Mouse (Mus musculus) v-Abl transformed pro-B cells (cell line): ENCODE measurements at regions not wholly inside any gene's neighbourhood (a gene's known extent, or its start where the extent isn't known, plus 50 kb on each side); places are given as distances from the start of the nearest gene placed in this dataset.

Experiments
- in situ Hi-C, 2 experiments: fragments of 400-800 bp; cut with MboI; formaldehyde crosslinking; loops; one replicate each; pipeline ENCODE4 v1.15.1; 2025; ENCODE audit not compliant: unreplicated experiment in 2 of 2

GRCm38 (mm10) chr16:29706996-29707395 lies 127.9 kb downstream of the Opa1 start:
- in situ Hi-C loops, result no loop called here

- in situ Hi-C loops, result no loop called here
These were observed 128.5 kb downstream of the Opa1 start for GRCm38 (mm10) chr16:29707656-29708055.

GRCm38 (mm10) chr16:29709072-29709471 lies 129.9 kb downstream of the Opa1 start:
- in situ Hi-C loops, result no loop called here

GRCm38 (mm10) chr16:29711386-29711785 lies 132.3 kb downstream of the Opa1 start:
- in situ Hi-C loops, result no loop called here

GRCm38 (mm10) chr16:29711912-29712681 lies 133.0 kb downstream of the Opa1 start:
- in situ Hi-C loops, result no loop called here

- in situ Hi-C loops, result no loop called here
These were observed 135.5 kb downstream of the Opa1 start for GRCm38 (mm10) chr16:29714612-29715127.

- in situ Hi-C loops, result no loop called here
These were observed 139.8 kb downstream of the Opa1 start for GRCm38 (mm10) chr16:29718965-29719364.

GRCm38 (mm10) chr16:29719571-29720451 lies 140.7 kb downstream of the Opa1 start:
- in situ Hi-C loops, result no loop called here

- in situ Hi-C loops, result loop anchor here (5.0 to 25.0 kb wide), 4 partner anchors 93 to 888 kb away; no protein-coding TSS in a partner anchor
These were observed 146.0 kb downstream of the Opa1 start for GRCm38 (mm10) chr16:29725153-29725552.

GRCm38 (mm10) chr16:29725563-29725962 lies 146.4 kb downstream of the Opa1 start:
- in situ Hi-C loops, result loop anchor here (5.0 to 25.0 kb wide), 4 partner anchors 93 to 888 kb away; no protein-coding TSS in a partner anchor

- in situ Hi-C loops, result loop anchor here (5.0 to 25.0 kb wide), 4 partner anchors 95 to 890 kb away; no protein-coding TSS in a partner anchor
These were observed 148.3 kb downstream of the Opa1 start for GRCm38 (mm10) chr16:29727397-29727796.

- in situ Hi-C loops, result loop anchor here (5.0 to 25.0 kb wide), 4 partner anchors 97 to 892 kb away; no protein-coding TSS in a partner anchor
These were observed 149.8 kb downstream of the Opa1 start for GRCm38 (mm10) chr16:29728769-29729481.

- in situ Hi-C loops, result loop anchor here (5.0 to 25.0 kb wide), 5 partner anchors 337 to 893 kb away; no protein-coding TSS in a partner anchor
These were observed 150.9 kb downstream of the Opa1 start for GRCm38 (mm10) chr16:29730010-29730409.

- in situ Hi-C loops, result loop anchor here (5.0 to 25.0 kb wide), 5 partner anchors 334 to 896 kb away; no protein-coding TSS in a partner anchor
These were observed 153.8 kb downstream of the Opa1 start for GRCm38 (mm10) chr16:29732889-29733288.

- in situ Hi-C loops, result loop anchor here (5.0 to 25.0 kb wide), 5 partner anchors 333 to 897 kb away; no protein-coding TSS in a partner anchor
These were observed 154.7 kb downstream of the Opa1 start for GRCm38 (mm10) chr16:29733847-29734246.

- in situ Hi-C loops, result loop anchor here (5.0 to 25.0 kb wide), 5 partner anchors 333 to 897 kb away; no protein-coding TSS in a partner anchor
These were observed 155.2 kb downstream of the Opa1 start for GRCm38 (mm10) chr16:29734324-29734723.

- in situ Hi-C loops, result loop anchor here (5.0 to 25.0 kb wide), 5 partner anchors 333 to 897 kb away; no protein-coding TSS in a partner anchor
These were observed 155.7 kb downstream of the Opa1 start for GRCm38 (mm10) chr16:29734738-29735250.

GRCm38 (mm10) chr16:29735371-29736008 lies 156.4 kb downstream of the Opa1 start:
- in situ Hi-C loops, result loop anchor here (10.0 to 25.0 kb wide), 2 partner anchors 779 to 898 kb away; no protein-coding TSS in a partner anchor

GRCm38 (mm10) chr16:29736211-29736610 lies 157.1 kb downstream of the Opa1 start:
- in situ Hi-C loops, result loop anchor here (10.0 to 25.0 kb wide), 2 partner anchors 779 to 899 kb away; no protein-coding TSS in a partner anchor
